Mouse (Mus musculus) right cerebral cortex, postnatal 36 days (tissue): ENCODE data around the gene Gm10436.
"Not testable (repeated sequence)": the region's sequence is repeated elsewhere in the genome, so short reads cannot be mapped to it uniquely, and the experiment has no call there.

ENCODE experiments used
- DNase-seq, 2 experiments: peaks; one replicate each; pipeline ENCODE4 v3.0.0; 2022; ENCODE audit warnings: low spot score in 2 of 2, mixed read lengths in 1 of 2

The Gm10436 gene

DNA sequence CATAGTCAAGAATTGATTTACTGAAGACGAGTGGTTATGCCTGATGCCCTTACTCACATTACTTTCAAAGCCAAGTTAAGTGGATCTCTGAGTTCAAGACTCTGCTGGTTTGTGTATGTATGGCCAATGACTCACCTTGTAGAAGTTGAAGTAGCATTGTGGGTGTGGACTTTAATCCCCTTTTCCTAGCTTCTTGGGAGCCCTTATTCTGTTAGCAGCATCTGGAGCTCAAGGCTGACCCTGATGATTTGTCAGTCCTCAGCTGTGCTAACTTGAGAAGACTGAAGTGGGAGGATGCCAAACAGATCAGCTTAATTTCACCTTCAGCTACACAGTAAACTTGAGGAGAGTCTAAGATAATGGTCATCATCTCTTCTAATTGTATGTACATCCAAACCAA lies at the start of gene Gm10436:
Gene Gm10436 (minus strand): TSS at position 101 of the 400 bp plus-strand sequence.
- DNase-seq: not testable (repeated sequence)

DNA sequence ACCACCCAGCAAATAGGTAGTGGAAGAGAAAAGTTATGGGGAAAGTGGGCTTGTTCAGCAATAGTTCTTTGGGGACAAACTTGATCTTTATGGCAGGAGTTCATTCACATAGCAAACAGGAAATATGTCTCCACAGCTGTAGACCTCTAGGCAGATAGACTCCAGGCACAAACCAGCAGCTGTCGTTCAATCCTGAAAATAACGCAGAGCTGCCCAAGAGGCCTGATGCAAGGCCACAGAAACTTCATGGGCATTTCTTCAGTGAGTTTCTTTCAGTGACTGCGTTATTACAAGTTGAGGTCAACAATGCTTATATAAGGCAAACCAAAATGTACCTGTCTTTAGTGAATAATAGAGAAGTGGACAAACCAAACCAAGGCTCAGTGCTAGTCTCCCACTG lies 37.5 kb upstream of the Gm10436 start:
- DNase-seq: no peak

DNA sequence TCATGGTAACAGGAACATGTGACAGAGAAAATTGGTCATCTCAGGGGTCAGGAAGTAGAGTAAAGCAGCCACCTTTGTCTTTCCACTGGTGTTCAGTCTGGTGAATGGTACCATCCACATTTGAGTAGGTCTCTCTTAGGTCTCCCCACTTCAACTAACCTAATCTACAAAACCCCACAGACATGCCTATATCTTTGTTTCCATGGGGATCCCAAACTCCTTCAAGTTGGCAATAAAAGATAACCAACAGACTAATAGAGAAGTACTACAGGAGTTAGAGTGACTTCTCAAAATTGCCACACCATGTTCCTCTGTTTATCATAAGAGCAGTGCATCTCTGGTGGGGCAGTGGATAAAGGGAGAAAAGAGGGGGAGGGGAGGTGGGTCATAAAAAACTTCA lies 36.2 kb upstream of the Gm10436 start:
- not testable (repeated sequence) for DNase-seq

DNA sequence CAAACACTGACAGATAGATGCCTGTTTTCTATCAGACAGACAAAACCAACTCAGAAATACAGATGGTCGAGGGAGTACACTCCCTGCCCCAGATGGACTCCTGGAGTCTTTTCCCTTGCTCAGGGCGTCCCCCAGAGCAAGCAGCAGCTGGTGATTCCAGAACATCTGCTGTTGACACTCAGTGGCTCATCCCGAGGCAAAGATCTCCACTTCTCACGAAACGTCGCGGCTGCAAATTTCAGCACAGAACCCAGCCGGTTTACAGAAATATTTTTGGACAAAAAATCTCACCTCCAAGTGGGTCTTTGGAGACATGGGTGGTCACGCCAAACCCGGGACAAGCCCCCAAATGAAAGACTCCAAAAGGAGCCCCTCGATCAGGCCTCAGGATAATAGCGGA lies 32.7 kb upstream of the Gm10436 start:
- DNase-seq: no peak

DNA sequence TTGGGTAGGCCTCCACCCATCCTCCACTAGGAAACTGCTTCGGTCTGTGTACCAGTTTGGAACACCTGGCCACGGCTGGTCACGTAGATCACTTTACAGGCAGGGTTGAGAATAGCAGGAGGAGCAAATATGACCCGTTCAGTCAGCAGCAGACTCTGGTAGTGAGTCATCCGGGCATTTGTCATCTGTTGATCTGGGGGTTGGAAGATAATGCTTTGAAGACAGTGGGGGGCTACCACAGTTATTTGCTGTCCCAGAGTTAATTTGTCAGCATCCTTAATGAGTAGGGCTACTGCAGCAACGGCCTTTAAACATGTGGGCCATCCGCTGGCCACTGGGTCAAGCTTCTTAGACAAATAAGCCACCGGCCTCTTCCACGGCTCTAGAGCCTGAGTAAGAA lies 29.6 kb upstream of the Gm10436 start:
- not testable (repeated sequence) for DNase-seq

DNA sequence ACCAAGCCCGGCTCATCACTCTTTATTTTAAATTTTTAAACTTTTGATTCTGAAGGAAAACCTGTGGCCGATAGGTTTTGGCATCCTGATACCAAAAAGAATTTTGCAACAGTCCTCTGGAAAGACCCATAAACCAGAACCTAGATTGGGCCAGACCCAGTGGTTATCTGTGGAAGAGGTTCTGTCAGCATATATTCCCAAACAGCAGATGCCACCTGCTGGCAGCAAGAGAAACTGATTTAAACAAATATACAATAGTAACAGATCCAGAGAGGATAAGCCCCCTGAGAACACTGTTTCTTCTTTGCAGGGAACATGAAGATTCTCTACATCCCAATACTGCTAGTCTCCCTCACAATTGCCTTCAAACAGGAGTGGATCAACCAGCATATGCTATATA lies 20.9 kb upstream of the Gm10436 start:
- DNase-seq: no peak
